Mouse (Mus musculus): ENCODE data around the gene Trp53i11.

DNA sequence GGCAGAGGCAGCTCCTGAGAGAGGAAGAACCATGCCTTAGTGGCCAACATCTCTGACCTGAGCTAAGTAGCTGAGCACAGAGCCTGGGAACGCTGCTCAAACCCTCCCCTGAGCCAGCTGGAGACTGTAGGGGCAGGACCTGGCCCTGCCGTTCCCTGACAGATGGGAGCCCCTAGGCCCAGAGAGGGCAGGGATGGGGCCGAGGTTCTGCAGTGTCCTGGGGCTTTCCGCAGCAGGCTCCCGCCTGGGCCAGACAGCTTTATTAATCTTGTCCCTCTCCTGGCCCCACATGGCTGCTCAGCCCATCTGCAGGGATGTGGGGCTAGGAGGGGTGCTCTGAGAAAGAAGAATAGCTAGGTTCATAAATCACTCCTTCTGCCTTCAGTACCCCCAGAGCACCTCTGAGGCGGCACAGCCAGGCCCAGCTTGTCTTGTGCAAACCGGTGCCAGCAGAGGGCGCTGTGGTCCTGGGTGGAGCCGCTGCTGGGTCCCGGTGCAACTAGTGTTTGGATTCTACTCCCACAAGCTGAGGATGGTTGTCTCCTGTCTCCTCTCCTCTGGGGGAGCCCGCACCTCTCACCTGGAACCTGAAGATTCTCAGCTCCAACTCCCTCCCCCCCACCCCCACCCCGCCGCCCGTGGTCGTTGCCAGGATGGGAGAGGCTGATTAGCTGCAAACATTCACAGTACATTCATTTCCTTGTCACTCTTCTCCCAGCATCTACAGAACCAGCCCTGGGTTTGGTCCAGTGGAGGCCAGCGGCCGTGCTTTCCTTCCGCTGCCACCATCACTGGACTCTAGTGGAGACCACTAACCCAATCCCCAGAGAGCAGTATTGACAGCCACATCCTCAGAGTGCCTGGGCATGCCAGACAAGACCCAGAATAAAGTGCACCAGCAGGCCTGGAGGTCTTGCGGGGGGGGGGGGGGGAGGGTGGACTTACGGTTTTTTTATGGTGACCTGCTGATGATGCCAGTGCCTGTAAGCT, 39.6 kb downstream of the Trp53i11 start:
- TF ChIP-seq CTCF (IDR thresholded peaks at IDR 0.05; ENCODE audit: borderline replicate concordance, insufficient read depth, low read length) (peak; percentile 94), POLR2A (IDR thresholded peaks at IDR 0.05; ENCODE audit: low read depth, low read length) (no peak)

All from embryonic fibroblast, embryonic 13.5 days (primary cell).